Comparison of ENCODE assay signal across 10 mouse cellular contexts in the genomic region with DNA sequence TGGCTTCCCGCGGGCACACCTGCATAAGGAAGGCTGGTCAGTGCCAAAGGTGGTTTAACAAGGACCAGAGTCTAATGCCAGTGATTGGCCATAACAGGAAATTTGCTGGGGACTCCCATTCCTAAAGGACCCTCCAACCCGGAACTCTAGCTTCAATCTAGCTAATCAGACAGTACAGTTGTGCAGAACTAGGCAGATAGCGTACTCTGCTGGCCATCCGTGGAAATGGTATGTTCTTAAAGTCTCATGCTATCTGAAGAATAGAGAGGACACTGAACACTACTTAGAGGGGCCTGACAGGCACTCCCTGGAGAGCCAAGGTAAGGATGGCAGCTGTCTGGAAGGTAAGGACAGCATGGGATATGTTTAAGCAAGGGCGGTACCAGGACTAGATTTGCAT. TPM values are rescaled to one million over a fixed set of nuclear protein-coding genes. Genes with fewer than 3 reads are reported as not detected.
DNase-seq lines count a peak whose midpoint lies in the region; ATAC-seq and TF ChIP-seq lines count a peak whose summit lies in the region.
"Had no signal": no experiment of that assay in that cellular context is flagged by ENCODE, and none has a peak within 500 bp of the region (broad histone marks: within the 10 kb centered on the region; RNA-seq: fewer than 3 reads in every experiment).

No protein-coding gene starts in this region.

- no peak overlapping the region for H3K4me2 ChIP-seq in forebrain, embryonic 12.5 days
- H3K4me2 ChIP-seq in forebrain, embryonic 15.5 days (replicated peaks) = no peak overlapping the region
- H3K4me2 ChIP-seq: liver, embryonic 12.5 days; neural tube, embryonic 13.5 days had no signal

- peak; percentile 66 for TF ChIP-seq CTCF in cerebellum, adult 2 months (IDR thresholded peaks at IDR 0.05; ENCODE audit: borderline replicate concordance, insufficient read depth, low read depth, low read length)

- peaks cover 16% of the 10 kb centered on the region for H3K4me1 ChIP-seq in forebrain, embryonic 12.5 days
- peaks cover 10% of the 10 kb centered on the region for H3K4me1 ChIP-seq in forebrain, embryonic 15.5 days
- peaks cover 8% of the 10 kb centered on the region for H3K4me1 ChIP-seq in cerebellum, adult 2 months (ENCODE audit: control insufficient read depth, insufficient read depth, low read length)

- no peak overlapping the region for H3K27ac ChIP-seq in forebrain, embryonic 12.5 days
- no peak overlapping the region for H3K27ac ChIP-seq in forebrain, embryonic 15.5 days (replicated peaks)
- no peak overlapping the region for H3K27ac ChIP-seq in cerebellum, adult 2 months (ENCODE audit: insufficient read depth, low read length)
- H3K27ac ChIP-seq: liver, embryonic 12.5 days; neural tube, embryonic 13.5 days had no signal

- H3K4me3 ChIP-seq in forebrain, embryonic 12.5 days (replicated peaks) = 0 out of 2 replicates have a peak overlapping the region, but pooled peaks have one; percentile 1
- no peak overlapping the region for H3K4me3 ChIP-seq in forebrain, embryonic 15.5 days
- H3K4me3 ChIP-seq in cerebellum, adult 2 months (replicated peaks; ENCODE audit: insufficient read depth, low read depth, low read length) = no peak overlapping the region
- H3K4me3 ChIP-seq: liver, embryonic 12.5 days; neural tube, embryonic 13.5 days had no signal

- H3K36me3 ChIP-seq in forebrain, embryonic 12.5 days (replicated peaks) = peaks cover 61% of the 10 kb centered on the region
- H3K36me3 ChIP-seq in forebrain, embryonic 15.5 days = no peaks in the 10 kb centered on the region

- no peaks in the 10 kb centered on the region for H3K9me3 ChIP-seq in forebrain, embryonic 12.5 days
- H3K9me3 ChIP-seq in forebrain, embryonic 15.5 days = no peaks in the 10 kb centered on the region
- H3K9me3 ChIP-seq: liver, embryonic 12.5 days; neural tube, embryonic 13.5 days had no signal

- no peaks in the 10 kb centered on the region for H3K27me3 ChIP-seq in forebrain, embryonic 12.5 days
- H3K27me3 ChIP-seq in forebrain, embryonic 15.5 days = no peaks in the 10 kb centered on the region
- H3K27me3 ChIP-seq in cerebellum, adult 2 months (ENCODE audit: control insufficient read depth, insufficient read depth, low read length) = no peaks in the 10 kb centered on the region
- H3K27me3 ChIP-seq: liver, embryonic 12.5 days; neural tube, embryonic 13.5 days had no signal

- no peak overlapping the region for H3K9ac ChIP-seq in forebrain, embryonic 12.5 days
- H3K9ac ChIP-seq in forebrain, embryonic 15.5 days (replicated peaks) = no peak overlapping the region
- H3K9ac ChIP-seq: liver, embryonic 12.5 days had no signal

- WGBS in forebrain, embryonic 12.5 days = 79% methylated on average over 6 of the region's 6 CpGs
- WGBS in forebrain, embryonic 15.5 days = 79% methylated on average over 6 of the region's 6 CpGs
- 71% methylated on average over 6 of the region's 6 CpGs for WGBS in cerebellum, adult 2 months

- peak; percentile 64 to 67 for DNase-seq in layer of hippocampus, postnatal 10 days (ENCODE audit: low spot score in 2 of 2)
- no peak for DNase-seq in layer of hippocampus, postnatal 36 days
- peak; percentile 41 for DNase-seq in 416B (ENCODE audit: low read depth)
- peak; percentile 33 to 57 for DNase-seq in cerebellum, adult 2 months

- no peak for TF ChIP-seq POLR2A in cerebellum, adult 2 months (IDR thresholded peaks at IDR 0.05; ENCODE audit: borderline replicate concordance, insufficient read depth, low read length)

- no peak for ATAC-seq in forebrain, embryonic 12.5 days (ENCODE audit: low FRiP score)
- ATAC-seq in forebrain, embryonic 15.5 days (replicated peaks) = no peak
- no peak for ATAC-seq in monocyte, adult 5-6 weeks (replicated peaks; ENCODE audit: insufficient number of reproducible peaks, low FRiP score, low TSS enrichment, poor library complexity, severe bottlenecking)
- ATAC-seq in megakaryocyte progenitor cell, adult 5-6 weeks (replicated peaks; ENCODE audit: poor library complexity) = no peak
- ATAC-seq: liver, embryonic 12.5 days had no signal

RNA-seq across cellular contexts. Expression of a gene that starts 8.8 kb away (rescaled TPM):
- 36.2 and 38.0 TPM in 2 replicates for polyA plus RNA-seq in forebrain, embryonic 12.5 days (2016; fragmentation: Nextera tagmentation; extraction: Ambion mirVana)
- polyA plus RNA-seq in forebrain, embryonic 15.5 days (2015; fragmentation: Nextera tagmentation; extraction: Ambion mirVana) = 17.7 and 18.5 TPM in 2 replicates
- 10 to 100 TPM; 17.0 TPM for total RNA-seq in layer of hippocampus, postnatal 10 days (2021)
- 10 to 100 TPM in 1 of 2 experiments, 1 to 10 TPM in 1; 7.0 to 11.8 TPM for total RNA-seq in layer of hippocampus, postnatal 36 days (2021)
- 6.1 and 6.9 TPM in 2 replicates for polyA plus RNA-seq in cerebellum, adult 2 months (2012; rRNA removed)
- total RNA-seq in monocyte, adult 5-6 weeks (2017) = 1.4 to 6.2 TPM (median 2.6 TPM) in 3 replicates
- 11.7 and 12.5 TPM in 2 replicates for total RNA-seq in megakaryocyte progenitor cell, adult 5-6 weeks (2015)
- 7.1 and 8.9 TPM in 2 replicates for total RNA-seq in megakaryocyte progenitor cell, adult 5-6 weeks (2017)

RNA-seq across cellular contexts. Expression of a gene that starts 17.1 kb away (rescaled TPM):
- polyA plus RNA-seq in forebrain, embryonic 12.5 days (2016; fragmentation: Nextera tagmentation; extraction: Ambion mirVana) = 49.7 and 51.0 TPM in 2 replicates
- polyA plus RNA-seq in forebrain, embryonic 15.5 days (2015; fragmentation: Nextera tagmentation; extraction: Ambion mirVana) = 41.6 and 44.2 TPM in 2 replicates
- total RNA-seq in layer of hippocampus, postnatal 10 days (2021) = 100 to 1,000 TPM; 250 to 255 TPM
- total RNA-seq in layer of hippocampus, postnatal 36 days (2021) = 100 to 1,000 TPM; 187 to 193 TPM
- polyA plus RNA-seq in cerebellum, adult 2 months (2012; rRNA removed) = 889 and 965 TPM in 2 replicates
- 3.0 to 22.8 TPM (median 7.5 TPM) in 3 replicates for total RNA-seq in monocyte, adult 5-6 weeks (2017)
- 17.8 and 17.9 TPM in 2 replicates for total RNA-seq in megakaryocyte progenitor cell, adult 5-6 weeks (2015)
- 11.8 and 23.4 TPM in 2 replicates for total RNA-seq in megakaryocyte progenitor cell, adult 5-6 weeks (2017)

RNA-seq across cellular contexts. Expression of a gene that starts 27.0 kb away (rescaled TPM):
- 0.49 and 0.52 TPM in 2 replicates for polyA plus RNA-seq in forebrain, embryonic 12.5 days (2016; fragmentation: Nextera tagmentation; extraction: Ambion mirVana)
- 1.8 and 2.7 TPM in 2 replicates for polyA plus RNA-seq in forebrain, embryonic 15.5 days (2015; fragmentation: Nextera tagmentation; extraction: Ambion mirVana)
- 10 to 100 TPM; 47.0 to 52.9 TPM for total RNA-seq in layer of hippocampus, postnatal 10 days (2021)
- total RNA-seq in layer of hippocampus, postnatal 36 days (2021) = 10 to 100 TPM; 73.7 to 95.8 TPM
- 103 and 106 TPM in 2 replicates for polyA plus RNA-seq in cerebellum, adult 2 months (2012; rRNA removed)
- 0.68 to 5.5 TPM (median 2.3 TPM) in 3 replicates for total RNA-seq in monocyte, adult 5-6 weeks (2017)
- 1.3 and 1.5 TPM in 2 replicates for total RNA-seq in megakaryocyte progenitor cell, adult 5-6 weeks (2015)
- 0.17 and 0.21 TPM in 2 replicates for total RNA-seq in megakaryocyte progenitor cell, adult 5-6 weeks (2017)

RNA-seq across cellular contexts. Expression of a gene that starts 43.5 kb away (rescaled TPM):
- polyA plus RNA-seq in forebrain, embryonic 12.5 days (2016; fragmentation: Nextera tagmentation; extraction: Ambion mirVana) = 0.59 and 0.64 TPM in 2 replicates
- polyA plus RNA-seq in forebrain, embryonic 15.5 days (2015; fragmentation: Nextera tagmentation; extraction: Ambion mirVana) = 0.39 and 0.72 TPM in 2 replicates
- 10 to 100 TPM; 11.3 to 17.0 TPM for total RNA-seq in layer of hippocampus, postnatal 10 days (2021)
- 1 to 10 TPM; 1.4 to 2.5 TPM for total RNA-seq in layer of hippocampus, postnatal 36 days (2021)
- polyA plus RNA-seq in cerebellum, adult 2 months (2012; rRNA removed) = 3.8 and 4.0 TPM in 2 replicates
- 0.29 to 3.8 TPM in 2 of 3 replicates, not detected in the other for total RNA-seq in monocyte, adult 5-6 weeks (2017)
- total RNA-seq in megakaryocyte progenitor cell, adult 5-6 weeks (2015) = not detected in 2 replicates
- total RNA-seq in megakaryocyte progenitor cell, adult 5-6 weeks (2017) = 0.10 TPM in 1 of 2 replicates, not detected in the other

Comparison
In these comparisons a context has a peak if more than half of its experiments do, and no peak if none do; other contexts are left out.
1. DNase-seq: peak in layer of hippocampus, postnatal 10 days (2 of 2), 416B (single experiment) and cerebellum, adult 2 months (2 of 2); none in layer of hippocampus, postnatal 36 days (0 of 2).